Mouse (Mus musculus): ENCODE measurements around the gene Lsm4. TPM values are rescaled to one million over a fixed set of nuclear protein-coding genes. Genes with fewer than 3 reads are reported as not detected.

The Lsm4 gene
- polyA plus RNA-seq, 1 experiment, result 300 TPM

- Histone ChIP-seq H3K79me2 (ENCODE audit: control insufficient read depth, insufficient read depth) (no peaks in the 10 kb centered on the region), H3ac (ENCODE audit: control insufficient read depth, insufficient read length, low read depth) (no peak overlapping the region), H3K27me3 (ENCODE audit: control insufficient read depth, insufficient read depth, insufficient read length) (no peaks in the 10 kb centered on the region), H3K79me3 (ENCODE audit: low read depth) (no peaks in the 10 kb centered on the region), H3K4me3 (ENCODE audit: insufficient read depth, poor library complexity, severe bottlenecking) (no peak overlapping the region), H3K36me3 (ENCODE audit: control insufficient read depth, insufficient read depth) (no peaks in the 10 kb centered on the region)
- no peak for TF ChIP-seq MYOG (IDR thresholded peaks at IDR 0.05; ENCODE audit: control insufficient read depth, extremely low read depth, insufficient read length)
- no peak for TF ChIP-seq CEBPB (IDR thresholded peaks at IDR 0.05; ENCODE audit: low read depth)
Measured at GRCm38 (mm10) chr8:70710296-70710695, 37.2 kb downstream of the Lsm4 start.

- Histone ChIP-seq H3ac (ENCODE audit: control insufficient read depth, insufficient read length, low read depth) (no peak overlapping the region), H3K36me3 (ENCODE audit: control insufficient read depth, insufficient read depth) (no peaks in the 10 kb centered on the region), H3K27me3 (ENCODE audit: control insufficient read depth, insufficient read depth, insufficient read length) (no peaks in the 10 kb centered on the region), H3K79me2 (ENCODE audit: control insufficient read depth, insufficient read depth) (no peaks in the 10 kb centered on the region), H3K79me3 (ENCODE audit: low read depth) (no peaks in the 10 kb centered on the region), H3K4me3 (ENCODE audit: insufficient read depth, poor library complexity, severe bottlenecking) (no peak overlapping the region)
- TF ChIP-seq CEBPB (IDR thresholded peaks at IDR 0.05; ENCODE audit: low read depth) (no peak), CTCF (IDR thresholded peaks at IDR 0.05; ENCODE audit: control insufficient read depth, insufficient read depth, insufficient read length) (no peak), MYOD1 (IDR thresholded peaks at IDR 0.05; ENCODE audit: control insufficient read depth, insufficient read length, low read depth) (no peak), MAX (IDR thresholded peaks at IDR 0.05) (no peak), FOSL1 (IDR thresholded peaks at IDR 0.05; ENCODE audit: insufficient read depth, low read length, poor library complexity, severe bottlenecking) (no peak), MYOG (IDR thresholded peaks at IDR 0.05; ENCODE audit: control insufficient read depth, extremely low read depth, insufficient read length) (no peak), USF1 (IDR thresholded peaks at IDR 0.05; ENCODE audit: low read depth) (no peak)
Measured at GRCm38 (mm10) chr8:70711041-70711440, 38.0 kb downstream of the Lsm4 start.

- Histone ChIP-seq H3K4me3 (ENCODE audit: insufficient read depth, poor library complexity, severe bottlenecking) (no peak overlapping the region), H3K79me3 (ENCODE audit: low read depth) (no peaks in the 10 kb centered on the region), H3K36me3 (ENCODE audit: control insufficient read depth, insufficient read depth) (no peaks in the 10 kb centered on the region), H3K27me3 (ENCODE audit: control insufficient read depth, insufficient read depth, insufficient read length) (no peaks in the 10 kb centered on the region), H3K79me2 (ENCODE audit: control insufficient read depth, insufficient read depth) (no peaks in the 10 kb centered on the region), H3ac (ENCODE audit: control insufficient read depth, insufficient read length, low read depth) (no peak overlapping the region)
- no peak for TF ChIP-seq CTCF (IDR thresholded peaks at IDR 0.05; ENCODE audit: control insufficient read depth, insufficient read depth, insufficient read length)
- no peak for TF ChIP-seq MAX (IDR thresholded peaks at IDR 0.05)
- TF ChIP-seq CEBPB (IDR thresholded peaks at IDR 0.05; ENCODE audit: low read depth), result no peak
- no peak for TF ChIP-seq FOSL1 (IDR thresholded peaks at IDR 0.05; ENCODE audit: insufficient read depth, low read length, poor library complexity, severe bottlenecking)
- no peak for TF ChIP-seq USF1 (IDR thresholded peaks at IDR 0.05; ENCODE audit: low read depth)
- TF ChIP-seq MYOD1 (IDR thresholded peaks at IDR 0.05; ENCODE audit: control insufficient read depth, insufficient read length, low read depth), result no peak
- TF ChIP-seq MYOG (IDR thresholded peaks at IDR 0.05; ENCODE audit: control insufficient read depth, extremely low read depth, insufficient read length), result no peak
Measured at GRCm38 (mm10) chr8:70713991-70714390, 40.9 kb downstream of the Lsm4 start.

- H3K79me3 ChIP-seq (ENCODE audit: low read depth), result no peaks in the 10 kb centered on the region
- H3K36me3 ChIP-seq (ENCODE audit: control insufficient read depth, insufficient read depth), result no peaks in the 10 kb centered on the region
- TF ChIP-seq CTCF (IDR thresholded peaks at IDR 0.05; ENCODE audit: control insufficient read depth, insufficient read depth, insufficient read length) (no peak), FOSL1 (IDR thresholded peaks at IDR 0.05; ENCODE audit: insufficient read depth, low read length, poor library complexity, severe bottlenecking) (no peak), MAX (IDR thresholded peaks at IDR 0.05) (no peak), MYOD1 (IDR thresholded peaks at IDR 0.05; ENCODE audit: control insufficient read depth, insufficient read length, low read depth) (no peak)
- H3ac ChIP-seq (ENCODE audit: control insufficient read depth, insufficient read length, low read depth), result no peak overlapping the region
- H3K4me3 ChIP-seq (ENCODE audit: insufficient read depth, poor library complexity, severe bottlenecking), result no peak overlapping the region
- no peaks in the 10 kb centered on the region for H3K79me2 ChIP-seq (ENCODE audit: control insufficient read depth, insufficient read depth)
- H3K27me3 ChIP-seq (ENCODE audit: control insufficient read depth, insufficient read depth, insufficient read length), result no peaks in the 10 kb centered on the region
Measured at GRCm38 (mm10) chr8:70715086-70715485, 42.0 kb downstream of the Lsm4 start.

- Histone ChIP-seq H3K27me3 (ENCODE audit: control insufficient read depth, insufficient read depth, insufficient read length) (no peaks in the 10 kb centered on the region), H3K4me3 (ENCODE audit: insufficient read depth, poor library complexity, severe bottlenecking) (no peak overlapping the region), H3K36me3 (ENCODE audit: control insufficient read depth, insufficient read depth) (no peaks in the 10 kb centered on the region), H3K79me2 (ENCODE audit: control insufficient read depth, insufficient read depth) (no peaks in the 10 kb centered on the region), H3ac (ENCODE audit: control insufficient read depth, insufficient read length, low read depth) (no peak overlapping the region), H3K79me3 (ENCODE audit: low read depth) (no peaks in the 10 kb centered on the region)
- TF ChIP-seq MYOD1 (IDR thresholded peaks at IDR 0.05; ENCODE audit: control insufficient read depth, insufficient read length, low read depth) (no peak), USF1 (IDR thresholded peaks at IDR 0.05; ENCODE audit: low read depth) (no peak), MAX (IDR thresholded peaks at IDR 0.05) (no peak), CEBPB (IDR thresholded peaks at IDR 0.05; ENCODE audit: low read depth) (no peak)
Measured at GRCm38 (mm10) chr8:70716521-70717400, 43.7 kb downstream of the Lsm4 start.

GRCm38 (mm10) chr8:70718297-70718696, 45.2 kb downstream of the Lsm4 start, which contains the start of gene Gm3336:
Gm3336 (plus strand) TSS chr8:70718543.
- H3K36me3 ChIP-seq (ENCODE audit: control insufficient read depth, insufficient read depth), result no peaks in the 10 kb centered on the region
- peak; percentile 88 for TF ChIP-seq CTCF (IDR thresholded peaks at IDR 0.05; ENCODE audit: control insufficient read depth, insufficient read depth, insufficient read length)
- no peak for TF ChIP-seq CEBPB (IDR thresholded peaks at IDR 0.05; ENCODE audit: low read depth)

More at GRCm38 (mm10) chr8:70718297-70718696, 45.2 kb downstream of the Lsm4 start, which contains the start of gene Gm3336:
- H3K27me3 ChIP-seq (ENCODE audit: control insufficient read depth, insufficient read depth, insufficient read length), result no peaks in the 10 kb centered on the region
- no peaks in the 10 kb centered on the region for H3K79me2 ChIP-seq (ENCODE audit: control insufficient read depth, insufficient read depth)
- H3ac ChIP-seq (ENCODE audit: control insufficient read depth, insufficient read length, low read depth), result no peak within 1 kb of the TSS
- H3K4me3 ChIP-seq (ENCODE audit: insufficient read depth, poor library complexity, severe bottlenecking), result no peak within 1 kb of the TSS
- no peaks in the 10 kb centered on the region for H3K79me3 ChIP-seq (ENCODE audit: low read depth)
